Mouse (Mus musculus) CD8-positive naive resting alpha-beta T cell, adult 2 months (primary cell): ENCODE data around the gene Cd164.
A peak's percentile ranks its signal among the peaks of the same experiment; 100 is the strongest.

Experiments used
- DNase-seq, 2 experiments: peaks; one replicate each; pipeline ENCODE4 v3.0.0; 2022; ENCODE audit warnings: low read depth in 2 of 2, low spot score in 2 of 2

Gene Cd164

GRCm38 (mm10) chr10:41545224-41545755 is 26.1 kb downstream of the Cd164 start:
- no peak for DNase-seq

GRCm38 (mm10) chr10:41546396-41547165 is 27.4 kb downstream of the Cd164 start:
- DNase-seq: no peak

DNA sequence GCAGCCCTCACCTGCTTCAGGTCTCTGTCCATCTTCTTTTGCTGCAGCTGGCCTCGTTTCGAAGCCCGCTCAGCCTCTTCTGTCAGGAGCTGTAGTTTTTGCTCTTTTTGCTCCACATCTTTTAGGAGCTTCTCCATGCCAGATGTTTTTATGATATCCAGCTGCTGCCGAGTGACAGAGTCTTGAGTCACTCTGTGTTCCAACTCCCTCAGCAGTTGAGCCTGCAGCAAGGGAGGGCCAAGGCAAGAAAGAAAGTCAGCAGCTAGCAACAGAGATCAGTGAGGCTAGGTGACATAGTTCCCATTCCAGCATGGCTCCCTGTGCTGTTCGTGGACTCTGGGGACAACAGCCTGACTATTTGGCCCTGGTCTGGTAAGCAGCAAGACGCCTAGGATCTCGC is 31.5 kb downstream of the Cd164 start:
- DNase-seq: no peak

GRCm38 (mm10) chr10:41552319-41552718 is 33.1 kb downstream of the Cd164 start:
- DNase-seq: peak; percentile 6 to 7

GRCm38 (mm10) chr10:41552847-41553589 is 33.8 kb downstream of the Cd164 start:
- DNase-seq: peak; percentile 35 to 43

GRCm38 (mm10) chr10:41553711-41554110 is 34.5 kb downstream of the Cd164 start:
- DNase-seq: no peak

DNA sequence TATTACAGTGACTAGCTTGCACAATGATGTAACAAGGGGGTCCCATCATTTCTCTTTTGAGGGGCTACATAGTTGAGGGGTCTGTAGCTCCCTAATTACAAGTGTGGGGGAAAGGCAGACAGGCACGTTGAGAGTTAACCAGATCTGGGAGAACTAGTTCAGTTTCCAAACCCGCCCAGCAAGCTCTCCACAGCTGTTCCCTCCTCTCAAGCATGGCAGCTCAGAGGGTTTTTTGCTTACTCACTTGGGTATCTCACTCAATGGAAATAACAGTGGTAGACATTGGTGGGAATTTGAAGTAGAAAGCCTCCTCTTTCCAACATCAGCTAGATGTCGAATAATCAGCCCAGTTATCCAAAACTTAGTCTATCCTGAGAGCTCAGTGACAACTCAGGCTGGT is 35.9 kb downstream of the Cd164 start:
- no peak for DNase-seq

DNA sequence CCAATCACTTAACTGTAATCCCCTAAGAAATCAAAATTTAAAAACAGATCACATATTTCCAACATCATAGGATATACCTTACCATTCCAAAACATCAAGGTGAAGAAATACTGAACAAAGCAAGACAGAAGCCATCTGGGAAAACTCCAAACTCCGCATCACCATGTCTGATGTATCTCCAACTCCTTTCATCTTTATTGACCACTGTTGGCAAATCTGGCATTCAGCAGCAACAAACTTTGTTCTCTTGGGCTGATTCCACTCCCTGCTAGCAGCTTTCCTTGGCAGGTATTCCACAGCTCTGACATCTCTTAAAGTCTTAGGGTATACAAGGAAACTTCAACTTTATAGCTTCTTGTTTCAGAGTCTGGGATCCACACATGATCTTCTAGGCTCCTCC is 39.2 kb downstream of the Cd164 start:
- no peak for DNase-seq

GRCm38 (mm10) chr10:41561701-41562395 is 42.6 kb downstream of the Cd164 start:
- DNase-seq: no peak

DNA sequence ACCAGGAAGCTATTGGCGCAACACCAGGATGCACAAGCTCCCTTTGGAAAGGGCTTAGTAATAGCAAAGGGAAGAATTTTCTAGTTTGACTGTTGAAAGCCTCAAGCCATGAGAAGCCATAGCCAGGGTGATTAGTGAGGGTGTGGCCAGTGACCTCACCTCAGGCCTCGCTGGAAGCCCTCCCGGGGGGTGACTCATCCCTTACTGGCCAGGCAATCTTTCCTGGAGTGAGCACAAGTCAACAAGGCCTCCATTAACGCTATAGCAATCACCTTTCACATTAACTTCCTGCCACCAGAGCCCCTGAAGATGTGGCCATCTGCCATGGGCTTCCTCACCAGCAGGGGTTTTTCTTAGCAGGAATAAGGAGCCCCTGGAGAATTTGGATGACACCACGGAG is 45.9 kb downstream of the Cd164 start:
- DNase-seq: no peak

DNA sequence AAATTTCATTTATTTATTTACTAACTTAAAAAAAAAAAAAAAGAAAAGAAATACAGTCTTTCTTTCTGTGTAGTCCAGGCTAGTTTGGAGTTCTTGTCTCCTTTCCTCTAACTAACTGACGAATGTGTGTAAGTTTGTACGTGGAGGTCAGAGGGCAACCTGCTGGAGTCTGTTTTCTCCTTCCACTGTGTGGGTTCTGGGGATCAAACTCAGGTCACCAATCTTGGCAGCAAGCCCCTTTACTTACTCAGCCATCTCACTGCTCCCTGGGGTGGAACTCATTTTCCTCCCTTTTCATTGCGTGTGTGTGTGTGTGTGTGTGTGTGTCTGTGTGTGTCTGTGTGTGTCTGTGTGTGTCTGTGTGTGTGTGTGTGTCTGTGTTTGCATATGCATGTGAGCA is 49.1 kb downstream of the Cd164 start:
- no peak for DNase-seq

GRCm38 (mm10) chr10:41571065-41571464 is 51.9 kb downstream of the Cd164 start:
- no peak for DNase-seq

- DNase-seq: no peak
These were observed 53.1 kb downstream of the Cd164 start for GRCm38 (mm10) chr10:41572274-41572673.

DNA sequence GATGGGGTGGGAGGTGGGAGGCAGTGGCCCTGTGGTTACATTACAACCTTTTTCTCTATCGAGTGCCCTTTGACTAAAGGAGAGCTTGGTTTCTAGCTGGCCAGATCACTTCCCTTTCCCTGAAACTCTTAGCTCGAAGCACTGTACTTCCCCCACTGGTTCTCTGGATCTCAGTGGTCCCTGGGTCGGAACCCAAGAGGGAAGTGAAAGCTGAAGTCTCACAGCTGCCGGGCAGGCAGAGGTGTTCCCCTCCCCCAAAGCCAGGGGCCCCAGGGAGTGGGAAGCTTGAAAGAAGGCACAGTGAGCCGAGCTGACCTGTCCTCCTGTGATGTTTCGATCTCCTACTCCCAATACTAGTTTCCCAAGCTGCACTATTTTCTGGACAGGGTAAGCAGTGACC is 54.0 kb downstream of the Cd164 start:
- DNase-seq: no peak

GRCm38 (mm10) chr10:41575451-41576327 is 56.5 kb downstream of the Cd164 start:
- no peak for DNase-seq

DNA sequence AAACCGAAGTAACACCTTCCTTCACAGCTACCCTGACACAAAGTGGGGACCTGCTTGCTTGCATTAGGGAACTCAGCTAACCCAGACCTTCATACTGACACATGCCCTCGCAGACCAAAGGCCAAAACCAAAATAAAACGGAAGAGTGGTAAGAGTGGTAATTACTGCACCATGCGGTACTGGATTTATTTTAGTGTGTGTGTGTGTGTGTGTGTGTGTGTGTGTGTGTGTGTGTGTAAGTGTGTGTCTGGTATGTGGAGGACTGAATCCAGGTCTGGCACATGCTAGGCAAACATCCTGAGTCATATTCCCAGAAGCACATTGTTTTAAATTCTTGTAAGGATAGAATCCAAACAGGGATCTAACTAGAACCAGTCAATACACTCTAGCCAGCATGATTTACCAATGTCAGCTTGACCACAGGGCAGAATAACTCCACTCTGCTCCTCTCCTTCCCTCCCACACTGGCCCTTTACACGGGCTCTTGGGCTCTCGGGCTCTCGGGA is 57.2 kb downstream of the Cd164 start:
- DNase-seq: no peak

- DNase-seq: no peak
These were observed 59.3 kb downstream of the Cd164 start for GRCm38 (mm10) chr10:41578541-41578940.

GRCm38 (mm10) chr10:41580441-41580840 is 61.2 kb downstream of the Cd164 start:
- DNase-seq: no peak
